Mouse (Mus musculus) neural tube, embryonic 10.5 days (tissue): ENCODE data around the gene Cirbp.

Experiments used
- DNase-seq: peaks from one replicate; pipeline ENCODE4 v3.0.0-alpha.2; 2017; ENCODE audit warnings: low spot score; ENCODE audit errors: extremely low spot score

The Cirbp gene

DNA sequence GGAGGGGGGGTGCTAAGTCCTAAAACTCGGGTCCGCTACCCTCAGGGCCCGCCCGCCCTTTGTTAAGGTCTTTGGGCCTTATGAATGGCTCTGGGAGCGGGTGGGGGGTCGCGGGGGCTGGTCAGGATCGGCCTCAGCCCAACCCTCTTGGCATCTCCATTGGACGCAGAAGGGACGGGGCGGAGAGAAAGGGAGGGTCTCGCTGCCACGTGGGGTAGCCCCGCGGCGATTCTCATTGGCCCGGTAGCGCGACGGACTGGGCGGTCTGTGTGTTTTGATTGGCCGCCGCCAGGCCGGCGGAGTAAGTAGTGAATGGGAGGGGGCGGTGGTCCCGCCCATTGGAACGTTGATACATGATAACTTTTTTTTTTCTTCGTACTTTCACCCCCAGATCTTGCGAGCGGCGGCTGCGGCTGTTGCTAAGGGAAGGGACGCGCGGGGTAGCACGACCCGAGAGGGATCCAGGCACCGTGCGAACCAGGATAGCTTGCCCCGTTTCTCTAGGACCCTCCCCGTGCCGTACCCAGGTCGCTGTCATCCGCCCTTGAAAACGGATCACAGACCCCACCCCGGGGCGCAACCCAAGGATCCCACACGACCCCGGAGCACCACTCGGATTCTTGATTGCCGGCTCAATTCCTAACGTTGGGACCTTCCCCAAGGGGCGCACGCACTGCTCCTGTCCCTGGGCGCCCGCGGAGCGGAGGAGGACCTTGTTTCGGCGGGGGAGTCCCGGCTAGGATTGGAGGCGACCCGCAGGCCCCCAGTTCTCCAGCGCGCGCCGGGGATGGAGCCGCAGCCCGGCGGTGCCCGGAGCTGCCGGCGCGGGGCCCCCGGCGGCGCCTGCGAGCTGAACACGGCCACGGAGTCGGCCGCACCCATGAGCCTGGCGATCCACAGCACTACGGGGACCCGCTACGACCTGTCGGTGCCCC is 16.2 kb upstream of the Cirbp start:
- DNase-seq: peak; percentile 98

DNA sequence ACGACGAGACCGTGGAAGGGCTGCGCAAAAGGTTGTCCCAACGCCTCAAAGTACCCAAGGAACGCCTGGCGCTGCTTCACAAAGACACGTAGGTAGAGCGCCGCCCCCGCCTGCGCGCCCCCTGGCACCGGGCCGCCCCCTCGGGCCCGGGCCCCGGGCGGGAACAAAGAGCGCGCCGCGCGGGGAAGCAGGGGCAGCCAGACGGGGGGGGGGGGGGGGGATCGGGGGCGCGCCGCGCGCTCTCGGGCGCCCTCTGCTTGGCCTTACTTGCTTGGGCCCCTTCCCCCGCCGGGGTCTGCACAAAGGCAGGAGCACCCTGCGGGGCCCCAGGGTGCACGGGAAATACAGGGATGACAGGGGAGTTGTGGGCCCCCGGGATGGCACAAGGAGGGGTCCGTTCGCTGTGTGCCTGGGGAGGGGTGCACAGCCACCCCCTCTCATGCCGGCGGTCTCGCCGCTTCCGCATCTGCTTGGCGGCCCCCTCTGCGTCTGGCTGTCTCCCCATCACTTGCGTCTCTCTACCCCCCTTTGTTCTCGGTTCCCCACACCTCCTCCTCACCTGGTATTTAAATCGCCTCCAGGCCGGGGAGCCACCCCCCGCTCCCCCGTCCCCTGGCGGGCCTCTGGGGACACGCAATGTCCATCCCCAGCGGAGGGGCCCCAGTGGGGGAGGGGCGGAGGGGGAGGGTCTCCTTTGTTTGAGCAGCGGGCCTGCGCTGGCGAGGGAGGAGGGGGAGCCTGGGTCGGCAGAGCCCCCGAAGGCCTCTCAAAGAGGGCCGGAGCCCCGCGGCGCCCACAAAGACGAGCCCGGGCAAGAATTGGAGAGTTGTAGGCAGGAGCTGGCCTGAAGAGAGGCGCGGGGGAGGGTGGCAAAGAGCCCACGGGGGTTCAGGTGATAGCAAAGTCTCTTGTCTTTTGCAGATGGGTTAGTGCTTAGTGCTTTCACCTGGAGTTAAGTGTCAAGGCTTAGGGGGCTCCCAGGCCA is 15.3 kb upstream of the Cirbp start:
- peak; percentile 93 for DNase-seq

DNA sequence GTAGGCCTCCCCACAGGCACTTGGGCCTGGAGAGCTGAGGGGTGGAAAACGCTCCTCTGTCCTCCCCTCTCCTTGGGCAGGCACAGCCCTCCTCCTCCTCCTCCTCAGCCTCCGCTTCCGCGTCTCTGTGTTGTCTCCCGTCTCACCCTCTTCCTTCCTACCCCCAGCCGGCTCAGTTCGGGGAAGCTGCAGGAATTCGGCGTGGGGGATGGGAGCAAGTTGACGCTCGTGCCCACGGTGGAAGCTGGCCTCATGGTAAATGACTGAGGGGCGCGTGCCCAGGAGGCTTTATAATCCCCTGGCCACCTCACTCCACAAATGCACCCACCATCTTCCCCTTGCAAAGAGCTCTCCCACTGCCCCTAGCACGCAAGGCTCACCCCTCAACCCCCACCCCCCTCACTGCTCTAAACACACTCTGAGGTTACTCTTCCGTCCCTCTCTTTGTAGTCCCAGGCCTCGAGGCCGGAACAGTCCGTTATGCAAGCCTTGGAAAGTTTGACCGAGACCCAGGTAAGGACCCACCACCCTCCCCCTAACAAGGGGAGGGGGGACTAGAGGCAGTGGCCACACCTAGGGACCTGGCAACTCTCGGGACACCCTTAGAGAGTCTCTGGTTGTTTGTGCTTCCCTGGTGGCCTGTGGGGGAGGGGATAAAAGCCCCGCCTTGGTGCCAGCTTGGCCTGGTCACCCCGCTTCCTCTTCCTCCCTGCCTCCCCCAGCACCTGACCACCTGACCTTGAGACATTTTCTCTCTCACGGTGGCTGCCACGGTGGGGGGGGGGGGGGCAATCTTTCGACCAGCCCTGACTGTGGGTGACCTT is 14.4 kb upstream of the Cirbp start:
- peak; percentile 66 for DNase-seq

DNA sequence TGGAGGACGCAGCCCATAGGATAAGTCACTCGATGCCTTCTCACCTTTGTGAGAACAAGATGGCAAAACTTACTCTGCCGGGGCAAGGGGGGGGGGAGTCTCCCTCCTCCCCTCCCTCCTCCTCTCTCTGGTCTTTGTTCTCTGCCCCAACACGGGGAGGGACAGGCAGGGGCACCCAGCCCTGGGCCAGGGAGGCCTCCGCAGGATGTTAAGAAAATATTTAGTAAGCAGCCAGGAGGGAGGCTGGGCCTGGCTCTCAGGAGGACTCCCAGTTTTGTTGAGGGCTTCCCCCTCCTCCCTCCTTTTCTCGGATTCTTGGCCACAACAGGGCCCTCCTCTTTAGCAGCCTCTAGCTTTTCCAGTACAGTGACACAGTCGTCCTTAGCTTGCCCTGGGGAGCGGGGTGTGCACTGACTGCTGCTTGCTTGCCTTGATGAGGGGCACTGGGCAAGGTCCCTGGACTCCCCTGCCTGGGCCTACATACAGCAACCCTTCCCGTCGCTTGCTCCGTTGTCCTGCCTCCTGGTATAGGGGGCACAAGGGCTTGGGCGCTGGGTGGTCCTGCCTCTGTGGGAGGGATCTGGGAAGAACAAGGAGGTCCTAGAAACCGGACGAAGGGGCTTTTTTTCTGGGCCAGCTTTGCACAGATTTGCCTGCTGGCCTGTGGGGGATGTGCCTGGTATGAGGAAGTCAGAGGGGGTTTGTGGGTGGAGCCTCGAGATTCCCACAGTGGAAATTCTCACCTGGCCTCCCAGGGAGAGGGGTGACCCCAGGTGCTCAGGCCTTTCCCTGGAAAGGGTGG is 13.5 kb upstream of the Cirbp start:
- DNase-seq: no peak

DNA sequence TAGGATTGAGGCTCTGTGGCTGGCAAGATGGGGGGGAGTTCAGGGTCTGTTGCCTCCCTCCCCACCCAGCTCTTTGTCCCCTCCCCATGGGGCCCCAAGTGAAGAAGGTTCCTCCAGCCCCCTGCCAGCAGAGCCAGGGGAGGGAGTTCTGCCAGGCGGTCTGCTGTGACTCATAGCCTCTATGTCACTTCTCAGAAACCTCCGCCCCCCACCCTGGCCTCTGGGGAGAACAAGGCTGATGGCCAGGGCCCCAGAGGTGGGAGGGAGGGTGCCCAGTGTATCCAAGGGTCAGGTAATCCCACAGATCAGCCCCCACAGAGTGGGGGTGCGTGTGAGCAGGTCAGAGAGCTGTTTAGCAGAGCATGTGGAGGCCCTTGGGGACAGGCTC is 12.9 kb upstream of the Cirbp start:
- no peak for DNase-seq

DNA sequence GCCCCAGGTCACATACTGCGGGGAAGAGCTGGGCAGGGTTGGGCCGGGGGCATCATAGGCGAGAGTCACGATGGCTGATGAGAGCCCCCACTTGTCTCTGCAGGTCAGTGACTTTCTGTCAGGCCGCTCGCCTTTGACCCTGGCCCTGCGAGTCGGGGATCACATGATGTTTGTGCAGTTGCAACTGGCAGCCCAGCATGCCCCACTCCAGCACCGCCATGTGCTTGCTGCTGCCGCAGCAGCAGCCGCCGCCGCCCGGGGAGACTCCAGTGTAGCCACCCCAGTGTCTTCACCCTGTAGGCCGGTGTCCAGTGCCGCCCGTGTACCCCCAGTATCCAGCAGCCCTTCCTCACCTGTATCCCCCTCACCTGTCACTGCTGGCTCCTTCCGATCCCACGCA is 12.1 kb upstream of the Cirbp start:
- no peak for DNase-seq

DNA sequence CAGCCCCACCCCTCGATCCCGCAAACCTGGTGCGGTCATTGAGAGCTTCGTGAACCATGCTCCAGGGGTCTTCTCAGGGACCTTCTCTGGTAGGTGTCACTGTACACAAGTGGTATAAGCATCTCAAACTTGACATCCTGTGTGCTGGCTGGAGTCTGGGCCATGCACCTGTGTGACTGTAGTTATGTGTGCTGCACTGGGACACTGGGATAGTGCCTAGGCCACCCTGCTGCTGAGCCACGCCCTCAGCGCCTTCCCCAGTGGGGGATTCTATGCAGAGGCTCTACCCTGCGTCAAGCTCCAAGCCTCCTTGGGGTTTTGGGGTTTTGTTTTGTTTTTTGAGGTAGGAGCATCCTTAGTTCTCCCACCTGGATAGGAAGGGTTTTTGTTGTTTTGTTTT is 11.4 kb upstream of the Cirbp start:
- no peak for DNase-seq

DNA sequence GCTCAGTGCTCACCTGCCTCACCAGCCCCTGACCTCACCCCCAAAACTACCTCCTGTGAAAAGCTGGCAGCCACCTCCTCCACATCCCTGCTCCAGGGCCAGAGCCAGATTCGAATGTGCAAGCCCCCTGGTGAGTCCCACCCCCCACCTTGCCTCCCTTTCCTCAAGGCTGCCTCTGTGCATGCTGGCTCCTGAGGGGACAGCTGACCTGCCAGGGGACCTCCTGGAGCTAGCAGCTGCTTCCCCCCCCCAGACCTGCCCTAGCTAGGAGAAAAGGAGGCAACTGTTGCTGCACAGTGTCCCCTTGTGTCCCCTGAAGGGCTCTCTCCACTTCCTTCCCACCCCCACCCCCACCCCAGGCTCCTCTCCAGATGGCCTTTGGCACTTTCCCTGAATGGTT is 10.5 kb upstream of the Cirbp start:
- no peak for DNase-seq

DNA sequence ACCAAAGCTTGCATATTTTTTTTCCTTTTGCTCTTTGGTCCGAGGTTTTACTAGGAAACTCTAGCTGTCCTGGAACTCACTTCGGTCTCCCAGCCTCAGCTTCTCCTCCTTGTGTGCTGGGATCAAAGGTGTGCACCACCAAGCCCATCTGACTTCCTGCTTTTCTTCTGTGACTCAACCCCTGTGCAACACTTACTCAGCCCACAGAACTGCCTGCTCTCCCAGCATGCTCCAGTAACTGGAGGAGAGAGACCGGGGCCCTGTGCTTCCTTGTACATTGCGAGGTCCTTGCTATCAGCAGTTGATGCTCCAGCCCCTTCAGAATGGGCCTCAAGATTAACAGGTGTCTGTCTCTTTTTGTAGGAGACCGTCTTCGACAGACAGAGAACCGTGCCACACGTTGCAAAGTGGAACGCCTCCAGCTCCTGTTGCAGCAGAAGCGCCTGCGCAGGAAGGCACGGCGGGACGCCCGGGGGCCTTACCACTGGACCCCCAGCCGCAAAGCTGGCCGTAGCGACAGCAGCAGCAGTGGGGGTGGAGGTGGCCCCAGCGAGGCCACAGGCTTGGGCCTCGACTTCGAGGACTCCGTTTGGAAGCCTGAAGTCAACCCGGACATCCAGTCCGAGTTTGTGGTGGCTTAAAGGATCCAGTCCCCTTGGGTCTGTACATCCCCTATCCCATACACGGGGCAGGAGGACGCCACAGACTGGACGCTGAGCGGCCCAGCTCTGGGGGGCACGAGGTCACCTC is 9.6 kb upstream of the Cirbp start:
- no peak for DNase-seq

DNA sequence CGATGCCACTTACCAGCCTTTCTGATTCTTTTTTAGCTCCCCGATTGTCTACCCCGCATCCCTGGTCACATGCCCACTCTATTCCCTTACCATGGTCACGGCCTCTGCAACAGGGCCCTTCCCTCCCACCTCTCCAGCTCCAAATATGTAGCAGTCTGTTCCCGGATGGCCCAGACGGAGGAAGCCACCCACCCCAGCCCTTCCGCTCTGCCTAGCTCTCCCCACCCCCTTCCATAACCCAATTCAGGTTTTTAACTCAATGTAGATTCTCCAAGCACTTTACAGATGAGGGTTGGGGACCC is 9.1 kb upstream of the Cirbp start:
- DNase-seq: no peak

DNA sequence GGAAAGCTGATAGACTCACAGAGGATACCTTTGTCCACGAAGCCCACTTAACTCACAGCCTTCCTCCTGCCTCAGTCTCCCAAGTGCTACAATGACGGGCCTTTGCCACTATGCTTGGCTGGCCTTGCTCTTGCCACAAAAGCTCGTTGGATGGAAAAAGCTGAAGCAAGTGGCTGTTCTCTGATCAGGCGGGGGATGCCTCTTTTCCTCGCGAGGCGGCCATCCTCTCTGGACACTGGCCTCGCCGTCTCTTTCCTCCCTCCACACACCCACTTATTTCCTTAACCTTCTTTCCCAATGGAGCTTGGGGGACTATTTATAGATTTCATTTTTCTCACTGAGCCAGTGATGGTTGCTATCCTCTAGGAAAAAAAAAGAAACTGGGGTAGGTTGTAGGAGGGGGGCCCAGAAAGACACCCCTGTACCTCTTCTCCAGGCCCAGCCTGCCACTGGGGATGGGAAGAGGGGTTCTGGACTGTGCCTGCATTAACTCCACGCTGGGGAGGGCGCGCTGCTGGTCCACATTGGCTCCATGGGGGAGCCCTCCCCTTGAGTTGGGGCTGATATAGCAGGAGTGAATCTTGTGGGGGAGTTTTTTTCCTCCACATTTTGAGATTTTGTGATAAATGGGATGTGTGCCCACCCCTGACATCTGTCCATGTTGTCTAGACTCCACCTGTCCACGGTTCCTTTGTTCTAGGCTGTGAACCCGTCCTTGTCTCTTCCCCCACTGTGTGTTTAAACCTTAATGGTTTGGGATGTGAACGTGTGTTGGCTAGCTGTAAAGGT is 8.4 kb upstream of the Cirbp start:
- no peak for DNase-seq

DNA sequence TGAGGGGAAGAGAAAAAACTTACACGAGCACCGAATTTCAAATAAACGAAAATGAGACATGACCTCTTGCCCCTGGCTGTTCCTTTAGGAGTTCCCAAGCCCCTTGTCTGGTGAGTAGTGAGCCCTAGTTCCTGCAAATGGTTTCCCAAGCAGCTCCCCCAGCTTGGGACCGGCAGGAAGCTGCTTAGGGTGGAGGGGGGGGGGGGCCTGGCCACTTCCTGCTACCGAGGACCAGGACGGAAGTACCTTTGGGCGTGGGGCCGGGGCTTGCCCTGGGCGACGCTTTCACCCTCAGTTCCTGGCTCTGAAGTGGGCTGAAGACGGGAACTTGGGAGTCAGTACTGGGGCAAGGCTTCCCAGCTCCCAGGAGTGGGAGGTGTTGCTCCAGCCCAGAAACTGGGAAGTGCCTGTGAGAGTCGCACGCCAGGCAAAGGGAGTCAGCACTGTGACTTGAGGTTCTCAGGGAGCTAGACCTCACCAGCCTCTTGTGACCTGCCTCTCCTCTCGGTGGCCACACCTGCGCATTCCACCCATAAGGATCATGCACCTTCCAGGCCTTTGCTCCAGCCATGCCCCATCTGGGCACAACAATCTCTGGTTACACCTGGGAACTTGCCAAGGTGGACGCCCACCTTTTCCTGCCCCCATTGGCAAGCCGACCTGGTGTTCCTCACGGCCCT is 7.3 kb upstream of the Cirbp start:
- peak; percentile 70 for DNase-seq

DNA sequence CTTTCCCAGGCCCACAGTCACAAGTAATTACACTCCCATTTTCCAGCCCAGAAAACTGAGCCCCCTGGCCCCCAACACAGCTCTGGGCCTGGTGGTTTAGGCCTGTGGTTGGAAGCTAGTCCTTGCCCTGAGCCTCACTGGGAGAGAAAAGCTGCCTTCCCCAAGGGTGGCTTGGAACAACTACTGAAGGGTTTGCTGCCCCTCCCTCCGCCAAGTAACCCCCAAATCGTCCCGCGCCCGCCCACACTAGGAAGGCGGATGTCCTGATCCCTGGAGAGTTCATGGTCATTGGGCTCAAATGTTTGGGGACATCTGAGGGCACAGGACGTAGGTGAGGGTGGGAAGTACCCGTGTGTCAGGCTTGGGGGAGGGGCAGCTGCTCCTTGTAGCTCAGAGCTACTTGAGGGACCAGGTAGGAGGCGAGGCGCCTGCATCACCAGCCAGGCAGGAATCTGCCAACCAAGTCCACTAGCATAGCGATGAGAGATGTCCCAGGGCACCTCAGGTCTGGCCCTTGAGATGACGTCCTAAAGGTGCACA is 6.7 kb upstream of the Cirbp start:
- no peak for DNase-seq

DNA sequence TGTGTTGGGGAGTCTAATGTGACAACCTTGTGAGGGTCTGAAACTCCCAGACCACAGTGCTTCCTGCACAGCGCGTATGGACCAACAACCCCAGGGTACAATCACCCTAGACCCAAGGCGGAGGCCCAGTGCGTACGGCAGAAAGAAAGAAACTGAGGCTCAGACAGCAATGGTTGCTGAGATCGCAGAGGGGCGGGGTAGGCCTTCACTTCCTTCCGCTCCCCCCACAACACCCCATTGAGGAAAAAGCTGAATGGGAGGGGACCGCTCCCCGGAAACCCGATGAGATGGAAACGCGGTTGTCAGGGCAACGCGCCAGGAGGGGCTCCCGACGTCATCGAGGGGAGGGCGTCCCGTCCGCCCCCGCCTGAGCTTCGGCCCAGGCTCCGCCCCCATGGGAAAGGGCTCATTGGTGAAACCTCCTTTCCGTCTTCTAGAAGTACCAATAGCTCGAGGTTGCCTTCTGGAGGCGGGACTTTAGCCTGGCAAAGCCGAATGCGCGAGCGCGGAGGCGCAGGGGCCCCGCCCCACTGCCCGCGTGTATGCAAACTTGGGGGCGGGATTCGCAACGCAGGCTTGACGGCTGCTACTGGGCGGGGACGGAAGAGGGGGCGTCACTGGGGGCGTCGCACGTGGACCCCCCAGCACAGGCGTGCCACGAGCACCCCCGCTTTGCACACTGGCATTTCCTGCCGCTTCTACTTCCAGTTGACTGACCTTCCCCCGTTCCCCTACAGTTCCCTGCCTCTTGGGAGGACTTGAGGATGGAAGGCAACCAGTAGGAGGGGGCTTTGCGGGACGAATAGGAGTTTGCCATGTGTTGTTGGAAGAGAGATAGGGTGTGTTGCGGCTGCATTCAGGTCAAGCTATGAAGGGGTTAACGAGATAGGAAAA is 6.0 kb upstream of the Cirbp start:
- peak; percentile 95 for DNase-seq

DNA sequence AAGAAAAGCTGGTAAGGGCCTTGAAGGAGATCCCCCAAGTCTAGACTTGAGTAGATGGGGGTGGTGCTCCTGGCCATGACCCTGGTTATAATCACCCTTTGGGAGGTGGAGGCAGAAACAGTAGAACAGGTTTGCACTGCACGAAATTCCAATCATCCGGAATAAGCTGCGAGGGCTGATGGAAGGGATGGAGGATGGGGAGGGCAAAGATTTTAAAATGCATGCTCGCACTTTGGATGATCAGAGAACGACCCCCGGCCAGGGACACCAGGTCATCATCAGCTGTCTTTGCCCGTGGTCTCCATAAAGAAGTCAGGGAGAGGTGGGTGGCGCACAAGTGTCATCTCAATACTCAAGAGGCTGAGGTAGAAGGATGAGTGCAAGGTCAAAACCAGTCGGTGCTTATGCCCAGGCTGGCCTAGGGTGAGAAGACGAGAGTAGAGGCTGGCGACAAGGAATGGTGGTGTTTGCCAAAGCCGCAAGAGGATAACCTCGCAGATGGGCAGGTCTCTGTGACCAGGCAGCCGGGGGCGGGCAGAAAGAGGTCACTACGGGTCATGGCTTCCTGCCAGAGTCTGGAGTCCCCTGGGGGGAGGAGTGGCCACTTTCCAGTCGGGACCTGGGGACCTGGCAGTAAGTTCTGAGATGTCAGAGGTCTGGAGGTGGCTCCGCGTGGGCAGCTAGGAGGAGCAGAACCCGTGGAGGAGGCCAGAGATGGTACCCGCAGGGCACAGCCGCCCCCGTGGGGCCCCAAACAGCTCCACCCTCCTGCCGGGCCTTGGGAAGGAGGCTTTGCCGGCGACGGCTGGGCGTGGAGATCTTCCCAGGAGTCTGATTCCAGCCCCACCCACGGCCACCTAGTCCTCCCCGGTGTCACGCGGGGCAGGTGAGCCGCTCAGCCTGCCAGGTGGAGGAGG is 5.1 kb upstream of the Cirbp start:
- DNase-seq: peak; percentile 81

DNA sequence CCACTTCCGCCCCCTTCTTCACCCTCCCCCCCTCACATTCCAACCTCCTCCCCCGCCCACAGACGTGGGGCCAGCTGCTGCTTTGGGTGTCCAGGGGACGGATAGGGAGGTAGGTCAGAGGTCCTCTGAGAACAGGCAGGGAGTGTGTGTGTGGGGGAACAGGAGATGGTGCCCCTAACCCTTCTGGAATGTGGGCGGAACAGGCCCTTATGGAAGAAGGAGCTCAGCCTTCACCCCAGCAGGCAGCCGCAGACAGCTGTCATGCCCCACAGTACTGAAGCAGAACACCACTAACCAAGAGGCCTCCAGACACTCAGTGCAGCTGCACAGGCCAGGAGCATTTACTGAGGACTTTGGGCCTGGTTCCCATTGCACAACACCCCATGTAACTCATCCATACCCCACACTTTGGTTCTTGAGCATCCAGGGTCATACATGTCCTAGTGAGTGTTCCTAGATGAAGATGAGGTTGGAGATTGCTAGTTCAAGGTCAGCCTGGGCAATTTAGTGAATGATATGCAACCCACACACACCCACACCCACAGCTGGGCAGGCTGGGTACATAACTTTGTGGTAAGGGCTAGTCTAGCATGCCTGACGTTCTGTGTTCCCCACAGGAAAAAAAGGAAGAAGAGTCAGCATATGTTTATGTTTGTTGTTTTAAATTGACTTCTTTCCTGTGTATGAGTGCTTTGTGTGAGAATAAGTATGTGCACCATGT is 4.1 kb upstream of the Cirbp start:
- peak; percentile 68 for DNase-seq
